Mouse (Mus musculus) testis, postnatal 14 days (tissue): ENCODE results near the gene Dagla.

Experiments
- DNase-seq: peaks from one replicate; pipeline ENCODE4 v3.0.0; 2021; ENCODE audit warnings: low spot score

Gene Dagla

GRCm38 (mm10) chr19:10307351-10307750 is 2.7 kb upstream of the Dagla start:
- no peak for DNase-seq

GRCm38 (mm10) chr19:10306521-10307243 is 2.0 kb upstream of the Dagla start:
- DNase-seq: no peak

- no peak for DNase-seq
Observed at GRCm38 (mm10) chr19:10305640-10306039, 963 bp upstream of the Dagla start.

- peak; percentile 31 for DNase-seq
Observed at GRCm38 (mm10) chr19:10304395-10304794, 282 bp downstream of the Dagla start.

- no peak for DNase-seq
Observed at GRCm38 (mm10) chr19:10302852-10303251, 1.8 kb downstream of the Dagla start.

GRCm38 (mm10) chr19:10301866-10302356 is 2.8 kb downstream of the Dagla start:
- no peak for DNase-seq

- no peak for DNase-seq
Observed at GRCm38 (mm10) chr19:10301263-10301662, 3.4 kb downstream of the Dagla start.

- DNase-seq: no peak
Observed at GRCm38 (mm10) chr19:10300809-10301208, 3.9 kb downstream of the Dagla start.

- DNase-seq: no peak
Observed at GRCm38 (mm10) chr19:10298268-10298667, 6.4 kb downstream of the Dagla start.

GRCm38 (mm10) chr19:10297041-10297503 is 7.6 kb downstream of the Dagla start:
- peak; percentile 32 for DNase-seq

- DNase-seq: no peak
Observed at GRCm38 (mm10) chr19:10296306-10296705, 8.4 kb downstream of the Dagla start.

- no peak for DNase-seq
Observed at GRCm38 (mm10) chr19:10294631-10295562, 9.8 kb downstream of the Dagla start.

- no peak for DNase-seq
Observed at GRCm38 (mm10) chr19:10293987-10294386, 10.7 kb downstream of the Dagla start.

- no peak for DNase-seq
Observed at GRCm38 (mm10) chr19:10291896-10292490, 12.7 kb downstream of the Dagla start.

- DNase-seq: no peak
Observed at GRCm38 (mm10) chr19:10290153-10290945, 14.3 kb downstream of the Dagla start.

- DNase-seq: no peak
Observed at GRCm38 (mm10) chr19:10289609-10290150, 15.0 kb downstream of the Dagla start.

- DNase-seq: no peak
Observed at GRCm38 (mm10) chr19:10288125-10289040, 16.3 kb downstream of the Dagla start.

- no peak for DNase-seq
Observed at GRCm38 (mm10) chr19:10286458-10286872, 18.2 kb downstream of the Dagla start.

GRCm38 (mm10) chr19:10280771-10281540 is 23.7 kb downstream of the Dagla start:
- no peak for DNase-seq
